Mouse (Mus musculus) heart, postnatal 10 days (tissue): Measurements from ENCODE around the gene Ttc41. TPM values are rescaled to one million over a fixed set of nuclear protein-coding genes. Genes with fewer than 3 reads are reported as not detected.
A peak's percentile ranks its signal among the peaks of the same experiment; 100 is the strongest.

Source experiments
- DNase-seq, 2 experiments: peaks; one replicate each; pipeline ENCODE4 v3.0.0; 2021
- intact Hi-C: fragments of 180-260 bp; cut with DNase I; formaldehyde crosslinking; loops from one replicate; pipeline ENCODE4 v1.15.1; 2025
- total RNA-seq, 2 experiments: library from RNA; stranded (reverse); gene quantifications; 2 replicates each; pipeline ENCODE4 v1.2.3; 2021

Ttc41 gene
- total RNA-seq, 2 experiments from 2014 or later: 1.3 to 1.8 TPM

DNA sequence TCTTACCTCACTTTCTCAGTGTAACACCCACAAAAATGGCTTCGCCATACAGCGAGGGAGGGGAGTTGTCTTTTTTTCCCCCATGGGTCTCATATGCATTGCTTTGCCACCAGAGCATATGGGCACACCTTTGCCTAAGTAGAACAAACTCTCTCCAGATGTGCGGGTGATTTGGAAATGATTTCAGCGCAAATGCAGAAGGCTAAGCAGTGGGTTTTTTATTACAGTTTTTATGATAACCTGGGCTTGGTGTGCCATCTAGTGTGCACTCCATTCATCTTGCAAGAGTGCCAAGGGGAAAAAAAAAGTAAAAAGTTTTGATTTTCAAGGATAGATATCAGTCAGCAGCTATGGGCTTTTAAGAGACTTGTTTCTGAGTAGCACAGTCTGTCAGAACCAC, 29.4 kb downstream of the Ttc41 start:
- intact Hi-C loops: no loop called here
- DNase-seq: no peak

DNA sequence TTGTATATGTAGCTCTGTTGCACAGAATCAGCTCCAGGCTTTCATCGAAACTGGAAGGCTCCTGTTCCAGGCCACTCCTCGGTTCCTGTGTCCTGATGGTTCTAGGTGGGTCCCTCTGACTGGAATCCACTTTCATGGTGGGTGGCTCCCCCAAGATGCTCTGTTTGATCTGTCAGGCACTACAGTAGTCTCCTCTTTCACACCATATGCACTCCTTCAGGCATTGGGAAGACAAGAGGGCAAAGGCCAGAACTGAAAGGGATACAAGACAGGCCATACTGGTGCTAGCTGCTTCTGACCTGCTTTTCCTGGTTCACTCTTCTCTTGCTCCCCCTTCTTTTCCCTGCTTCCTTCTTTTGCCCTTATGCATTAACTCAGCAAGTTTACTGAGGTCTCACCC, 37.3 kb downstream of the Ttc41 start:
- intact Hi-C loops: no loop called here
- DNase-seq: no peak

DNA sequence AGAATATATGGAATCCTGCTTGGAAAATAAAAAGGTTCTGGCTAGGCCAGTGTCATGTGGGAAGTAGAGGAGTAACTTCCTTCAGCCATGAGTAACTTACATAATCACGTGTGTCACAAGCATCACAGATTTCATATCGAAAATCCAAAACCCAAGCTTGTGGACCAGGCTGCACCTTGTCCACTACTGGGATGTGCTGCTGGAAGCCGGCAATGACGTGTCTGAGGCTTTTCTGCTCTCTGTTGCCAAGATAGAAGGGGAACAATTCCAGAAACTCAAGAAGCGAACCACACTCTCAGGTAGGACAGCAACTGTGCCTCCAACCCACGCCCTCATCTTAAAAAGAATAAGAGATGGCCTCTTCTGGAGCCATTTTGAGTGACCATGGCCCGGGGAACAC, 38.7 kb downstream of the Ttc41 start:
- intact Hi-C loops: no loop called here
- DNase-seq: no peak

DNA sequence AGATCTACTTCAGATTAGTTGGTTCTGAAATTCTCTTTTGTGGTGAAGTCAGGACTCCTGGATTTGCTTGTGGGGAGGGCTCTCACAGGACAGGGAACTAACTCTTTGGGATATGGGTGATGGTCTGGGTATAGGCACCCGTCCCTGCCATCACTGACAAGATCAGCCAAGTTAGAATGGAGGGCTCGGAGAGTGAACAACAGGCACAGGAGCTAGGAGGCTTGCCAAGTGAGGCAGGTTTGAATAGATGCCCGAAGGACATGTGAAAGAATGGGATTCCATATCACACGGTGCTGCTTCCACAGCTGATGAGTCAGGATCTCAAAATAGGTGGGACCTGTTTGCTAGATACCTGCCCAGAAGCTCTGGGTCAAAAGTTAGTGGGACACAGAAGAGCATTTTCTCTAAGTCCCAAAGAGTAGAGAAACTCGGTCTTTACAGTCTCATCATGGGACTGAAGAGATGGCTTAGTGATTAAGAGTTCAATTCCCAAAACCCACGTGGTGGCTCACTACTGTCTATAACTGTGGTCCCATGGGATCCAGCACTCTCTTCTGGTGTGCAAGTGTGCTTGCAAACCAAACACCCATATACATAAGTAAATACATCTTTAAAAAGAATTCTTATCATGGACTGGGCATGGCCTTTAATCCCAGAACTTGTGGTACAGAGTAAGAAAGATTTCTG, 50.3 kb downstream of the Ttc41 start:
- DNase-seq: peak; percentile 50 to 68
- intact Hi-C loops: loop anchor here (5.0 kb wide), 1 partner anchor 221 kb away; no protein-coding TSS in a partner anchor

DNA sequence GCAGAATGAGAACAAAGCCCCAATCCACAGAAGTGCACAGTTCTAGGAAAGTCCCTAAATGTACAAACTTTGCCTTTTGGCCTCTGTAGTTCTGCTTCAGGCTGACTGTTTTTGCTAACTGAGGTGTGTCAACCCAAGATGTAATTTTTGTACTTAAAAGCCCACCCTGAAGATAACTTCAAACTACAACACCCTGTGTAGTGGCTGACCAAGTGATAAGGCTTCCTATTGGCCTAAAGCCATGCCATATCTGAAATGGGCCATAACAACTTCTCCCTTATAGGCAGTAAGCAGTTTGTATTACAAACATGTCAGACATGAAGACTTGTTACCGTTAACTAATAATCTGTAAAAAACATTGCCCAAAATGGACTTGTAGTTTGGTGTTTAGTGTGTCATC, 52.1 kb downstream of the Ttc41 start:
- intact Hi-C loops: loop anchor here (5.0 kb wide), 1 partner anchor 220 kb away; no protein-coding TSS in a partner anchor
- DNase-seq: no peak

DNA sequence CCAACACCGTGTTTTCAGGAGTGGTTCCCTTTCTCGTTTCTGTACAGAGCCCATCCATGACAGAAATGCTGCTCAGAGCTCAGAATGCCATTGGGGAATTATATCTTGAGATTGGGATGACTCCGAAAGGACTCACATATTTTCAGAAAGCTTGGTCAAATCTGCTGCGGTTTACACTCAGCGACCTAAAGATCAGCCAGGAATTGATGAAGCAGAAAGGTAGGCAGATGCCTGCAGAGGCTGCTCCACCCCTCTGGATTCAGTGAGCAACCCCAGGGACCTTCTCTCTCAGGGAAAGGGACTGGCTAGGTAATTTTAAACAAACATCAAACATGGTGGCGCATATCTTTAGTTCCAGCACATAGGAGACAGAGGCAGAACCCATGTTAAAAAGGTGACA, 52.6 kb downstream of the Ttc41 start:
- intact Hi-C loops: loop anchor here (5.0 kb wide), 1 partner anchor 219 kb away; no protein-coding TSS in a partner anchor
- no peak for DNase-seq

DNA sequence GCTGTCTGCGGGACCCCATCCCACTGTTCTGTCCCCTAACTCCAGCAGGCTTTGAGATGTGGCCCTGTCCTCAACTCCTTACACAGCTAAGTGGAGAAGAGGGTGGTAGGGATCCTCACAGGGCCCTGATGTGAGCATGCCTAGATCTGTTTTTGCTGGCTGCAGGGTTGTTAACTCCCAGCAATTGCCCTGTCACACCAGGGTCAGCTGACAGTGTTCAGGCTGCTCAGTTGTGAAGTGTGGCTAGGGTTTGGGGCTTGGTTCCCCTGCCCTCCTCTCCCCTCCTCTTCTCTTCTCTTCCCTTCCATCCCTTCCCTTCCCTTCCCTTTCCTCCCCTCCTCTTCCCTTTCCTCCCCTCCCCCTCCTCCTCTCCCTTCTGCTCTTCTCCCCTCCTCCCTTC, 55.6 kb downstream of the Ttc41 start:
- DNase-seq: no peak
- intact Hi-C loops: no loop called here

DNA sequence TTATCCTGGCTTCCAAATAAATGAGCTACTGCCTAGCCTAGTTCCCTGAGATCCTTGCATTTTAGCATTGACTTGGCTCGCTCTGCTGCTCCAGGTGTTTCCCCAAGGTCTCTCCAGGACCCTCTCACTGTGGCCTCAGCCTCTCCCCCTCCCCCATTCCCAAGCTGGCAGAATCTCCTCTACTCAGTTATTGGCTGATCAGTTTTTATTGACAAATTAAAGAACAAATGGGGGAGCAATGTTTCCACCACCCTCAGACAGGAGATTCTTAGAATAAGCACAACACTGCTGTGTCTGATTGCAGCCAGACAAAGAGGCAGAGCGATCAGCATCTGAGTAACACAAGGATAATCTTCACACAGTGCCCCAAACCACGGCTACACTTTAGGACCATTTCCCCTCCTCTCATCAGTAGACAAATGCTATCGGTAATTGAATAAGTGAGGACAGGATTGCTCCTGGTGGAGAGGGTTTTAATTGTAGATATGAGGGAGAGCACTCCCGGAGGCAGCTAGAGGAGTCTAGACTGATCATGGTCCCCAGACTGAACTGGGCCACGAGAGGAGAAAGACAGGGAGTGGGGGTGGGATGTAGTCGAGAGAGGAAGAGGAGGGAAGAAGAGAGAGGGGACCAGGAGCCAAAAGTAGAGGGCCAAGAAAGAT, 56.2 kb downstream of the Ttc41 start:
- intact Hi-C loops: no loop called here
- DNase-seq: no peak

DNA sequence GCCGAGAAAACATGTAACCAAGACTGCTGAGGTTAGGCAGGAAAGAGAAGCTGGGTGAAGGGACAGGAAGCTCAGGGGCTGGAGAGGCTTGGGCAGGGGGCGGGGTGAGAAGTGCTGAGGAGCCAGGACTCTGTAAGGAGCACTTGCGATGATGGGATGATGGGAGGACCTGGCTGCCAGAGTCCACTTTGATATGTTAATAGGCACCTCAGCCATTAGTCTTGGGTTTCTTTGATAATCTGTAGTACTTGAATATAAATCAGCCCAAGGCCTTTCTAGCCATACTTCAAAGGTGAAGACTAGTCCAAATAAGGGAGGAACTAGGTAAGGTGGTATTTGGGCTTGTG, 56.7 kb downstream of the Ttc41 start:
- no peak for DNase-seq
- intact Hi-C loops: no loop called here

DNA sequence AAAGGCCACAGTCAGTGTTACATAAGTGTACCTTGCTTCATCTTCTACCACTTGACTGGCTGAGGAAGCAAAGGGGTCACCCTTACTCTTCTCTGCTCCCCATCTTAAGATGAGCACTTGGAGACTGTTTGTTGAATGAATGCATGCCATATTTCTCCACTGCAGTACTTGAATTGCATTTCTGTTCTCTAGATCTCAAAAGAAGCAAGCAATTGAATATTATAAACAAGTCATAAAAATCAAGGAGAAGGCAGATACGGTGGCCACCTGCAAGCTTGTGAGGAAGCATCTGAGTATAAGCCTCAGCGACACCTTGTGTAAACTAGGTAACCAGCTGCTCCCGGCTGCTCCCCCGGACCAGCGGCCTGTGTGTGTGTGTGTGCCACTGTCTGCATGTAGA, 58.1 kb downstream of the Ttc41 start, which contains the start of gene Gm49358:
Gm49358 (plus strand) TSS at position 301 of the 400 bp plus-strand sequence.
- intact Hi-C loops: no loop called here
- DNase-seq: no peak

DNA sequence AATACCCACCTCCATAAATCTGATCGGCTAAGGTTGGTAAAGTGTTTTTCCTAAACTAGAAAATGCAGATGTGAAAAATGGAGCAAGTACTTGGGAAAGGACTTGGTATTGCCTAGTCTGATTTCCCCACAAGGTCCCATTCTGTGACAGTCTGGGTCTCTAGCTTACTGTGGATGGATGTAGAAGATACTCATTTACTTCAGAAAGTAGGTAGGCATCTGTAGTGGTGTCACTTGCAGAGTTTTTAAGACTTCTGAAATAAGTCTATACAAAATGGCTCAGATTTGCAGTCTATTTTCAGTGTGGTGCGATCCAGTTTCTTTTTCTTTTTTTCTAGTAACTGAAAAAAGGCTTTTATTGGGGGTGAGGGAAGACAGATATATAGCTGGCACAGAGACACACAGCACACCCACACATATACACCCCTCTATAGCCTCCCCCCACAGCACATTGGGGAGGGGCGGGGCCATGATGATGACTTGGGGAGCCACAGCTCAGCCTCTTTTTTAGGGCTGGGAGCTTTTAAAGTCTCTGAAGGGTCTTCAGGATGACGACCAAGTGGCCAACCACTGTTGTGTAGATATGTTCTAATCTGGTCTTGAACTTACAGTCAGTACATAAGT, 59.8 kb downstream of the Ttc41 start:
- intact Hi-C loops: no loop called here
- DNase-seq: no peak

DNA sequence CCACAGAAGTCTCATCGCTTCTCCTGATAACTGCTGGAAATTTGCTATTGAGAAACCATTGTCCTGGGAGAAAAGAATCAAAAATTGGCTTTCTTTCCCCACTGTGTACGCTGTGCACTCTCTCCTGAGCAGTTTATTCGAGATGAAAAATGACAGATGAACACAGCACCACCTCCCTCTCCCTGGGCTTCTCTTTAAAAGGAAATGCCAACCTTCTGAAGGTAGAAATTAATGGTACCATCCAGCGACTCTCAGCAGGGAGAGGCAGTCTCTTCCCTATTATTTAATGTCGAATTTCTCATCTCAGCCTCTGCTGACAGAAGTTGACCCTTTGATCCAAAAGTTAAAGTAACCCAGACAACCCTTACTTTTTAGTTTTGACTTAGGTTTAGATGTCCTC, 63.6 kb downstream of the Ttc41 start:
- DNase-seq: no peak
- intact Hi-C loops: no loop called here

DNA sequence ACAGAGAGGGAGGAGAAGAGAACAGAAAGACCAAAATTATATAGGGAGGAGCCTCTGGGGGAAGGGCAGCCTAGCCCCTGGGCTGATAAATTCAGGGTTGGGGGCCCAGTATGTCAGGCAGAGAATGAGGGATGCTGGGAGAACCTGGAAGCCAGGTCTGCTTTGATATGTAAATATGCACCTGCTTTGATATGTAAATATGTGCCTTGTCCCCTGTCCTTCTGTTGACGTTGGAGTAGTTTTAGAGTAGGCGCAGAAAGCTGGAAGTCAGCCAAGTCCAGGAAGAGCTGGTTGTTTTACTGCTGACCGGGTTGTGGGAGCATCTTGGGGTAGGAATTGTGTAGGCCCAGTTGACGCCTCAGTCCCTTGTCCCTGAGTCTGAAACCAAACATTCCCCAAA, 64.2 kb downstream of the Ttc41 start:
- intact Hi-C loops: no loop called here
- peak; percentile 46 to 52 for DNase-seq

DNA sequence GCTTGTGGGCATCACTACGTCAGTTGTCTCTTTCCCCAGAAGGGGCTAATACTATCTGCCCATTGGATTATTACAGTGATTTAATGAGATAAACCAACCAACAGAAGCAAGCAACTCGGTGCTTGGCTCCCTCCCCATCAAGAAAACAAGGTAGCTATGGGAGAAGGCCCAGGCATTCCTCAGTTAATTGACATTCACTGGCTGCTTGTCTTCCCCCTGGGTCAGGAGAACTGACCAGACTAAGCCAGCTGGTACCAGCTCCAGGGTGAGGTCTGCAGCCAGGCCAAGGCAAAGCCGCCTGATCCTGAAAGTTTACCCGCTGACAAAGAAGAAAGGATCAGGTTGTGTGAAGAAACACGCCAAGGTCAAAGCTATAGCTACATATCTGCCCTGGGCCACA, 66.1 kb downstream of the Ttc41 start:
- intact Hi-C loops: no loop called here

DNA sequence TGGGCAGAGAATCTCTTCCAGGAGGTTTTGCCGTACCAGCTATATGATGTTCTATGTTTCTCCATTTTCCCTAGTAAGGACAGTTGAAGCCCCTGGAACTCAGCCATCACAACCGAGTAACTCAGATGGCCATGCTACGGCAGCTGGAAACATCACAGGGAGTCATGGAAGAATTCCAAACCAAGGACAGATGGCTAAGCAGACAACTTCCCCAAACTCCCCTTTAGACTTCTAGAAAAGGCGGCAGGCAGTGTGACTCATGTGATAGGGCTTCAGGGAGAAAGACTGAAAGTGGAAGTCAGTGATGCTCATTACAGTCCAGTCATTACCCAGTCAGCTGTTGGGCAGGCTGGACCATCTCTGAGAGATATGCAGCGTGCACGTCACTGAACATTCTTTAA, 66.6 kb downstream of the Ttc41 start:
- peak in 1 of 2 experiments; percentile 32 for DNase-seq

More for the DNA sequence above, 66.1 kb downstream of the Ttc41 start:
- no peak for DNase-seq

DNA sequence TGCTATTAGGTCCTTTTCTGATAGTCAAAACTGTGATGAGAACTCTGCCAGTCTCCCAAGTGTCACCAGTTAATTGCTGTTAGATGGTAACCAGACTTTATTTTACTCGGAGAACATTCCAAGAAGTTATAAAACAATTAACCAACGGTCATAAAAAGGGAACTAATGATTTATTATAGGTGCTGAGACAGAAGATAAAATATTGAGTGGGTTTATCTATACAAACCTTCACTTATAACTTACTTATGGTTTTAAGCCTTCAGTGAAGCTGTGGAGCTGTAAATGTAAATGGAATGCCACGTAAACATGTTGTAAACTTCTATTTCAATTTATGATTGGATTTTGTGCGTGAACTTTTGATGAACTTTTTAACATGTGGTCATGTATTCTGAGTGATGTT, 67.7 kb downstream of the Ttc41 start:
- intact Hi-C loops: no loop called here
- no peak for DNase-seq

More for the DNA sequence above, 66.6 kb downstream of the Ttc41 start:
- intact Hi-C loops: no loop called here

DNA sequence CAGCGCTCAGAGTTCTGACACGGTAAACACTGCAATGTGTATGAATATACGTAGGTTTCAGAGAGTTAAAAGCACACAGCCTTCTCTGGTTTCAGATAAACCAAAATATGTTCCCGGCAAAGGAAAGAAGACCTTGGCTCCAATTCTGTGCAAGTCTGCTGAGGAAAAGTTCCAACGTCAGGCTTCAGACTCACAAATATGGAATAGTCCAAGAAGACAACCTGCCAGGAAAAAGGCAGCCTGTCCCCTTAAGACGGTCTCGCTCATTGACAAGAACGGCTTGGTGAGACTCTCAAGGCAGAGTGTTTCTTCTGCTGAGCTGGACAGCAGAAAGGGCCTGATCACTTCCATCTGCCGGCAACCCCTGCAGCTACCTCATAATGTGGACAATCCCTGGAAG, 70.7 kb downstream of the Ttc41 start:
- peak; percentile 31 to 41 for DNase-seq

DNA sequence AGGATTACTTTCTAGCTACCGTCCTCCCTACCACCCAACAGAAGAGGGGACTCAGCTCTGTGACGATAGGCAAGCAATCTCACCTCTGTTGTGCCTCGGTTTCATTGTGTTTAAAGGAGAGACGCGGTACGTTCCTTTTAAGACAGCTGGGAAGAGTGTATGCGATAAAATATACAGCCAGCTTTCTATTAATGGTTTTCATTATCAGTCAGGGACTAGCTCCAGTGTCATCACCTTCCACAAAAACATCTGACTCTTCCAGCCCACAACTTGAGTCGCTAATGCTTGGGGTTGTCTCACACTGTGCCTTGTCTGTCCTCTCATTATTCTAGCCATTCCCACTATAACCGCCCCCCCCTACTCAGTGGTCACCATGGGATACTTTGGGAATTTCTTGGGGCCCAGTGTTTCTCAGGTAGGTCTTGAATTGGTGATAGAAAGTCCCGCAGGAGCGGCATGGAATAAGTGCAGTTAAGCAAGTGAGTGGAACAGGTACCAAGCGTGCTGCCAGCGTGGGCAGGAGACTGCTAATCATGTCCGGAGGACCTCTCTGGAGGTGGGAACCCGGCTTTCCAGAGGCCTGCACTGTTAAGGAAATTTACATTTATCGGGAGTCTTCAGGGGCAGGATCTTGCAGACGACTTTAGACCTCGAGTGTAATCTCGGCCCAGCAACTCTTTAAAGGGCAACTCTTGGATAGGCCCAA, 72.2 kb downstream of the Ttc41 start:
- no peak for DNase-seq
- intact Hi-C loops: loop anchor here (2.0 to 5.0 kb wide), 3 partner anchors 39 to 90 kb away; partner anchors contain the start of genes Hsp90b1 and Ttc41

More for the DNA sequence above, 70.7 kb downstream of the Ttc41 start:
- intact Hi-C loops: loop anchor here (5.0 kb wide), 1 partner anchor 89 kb away; no protein-coding TSS in a partner anchor

DNA sequence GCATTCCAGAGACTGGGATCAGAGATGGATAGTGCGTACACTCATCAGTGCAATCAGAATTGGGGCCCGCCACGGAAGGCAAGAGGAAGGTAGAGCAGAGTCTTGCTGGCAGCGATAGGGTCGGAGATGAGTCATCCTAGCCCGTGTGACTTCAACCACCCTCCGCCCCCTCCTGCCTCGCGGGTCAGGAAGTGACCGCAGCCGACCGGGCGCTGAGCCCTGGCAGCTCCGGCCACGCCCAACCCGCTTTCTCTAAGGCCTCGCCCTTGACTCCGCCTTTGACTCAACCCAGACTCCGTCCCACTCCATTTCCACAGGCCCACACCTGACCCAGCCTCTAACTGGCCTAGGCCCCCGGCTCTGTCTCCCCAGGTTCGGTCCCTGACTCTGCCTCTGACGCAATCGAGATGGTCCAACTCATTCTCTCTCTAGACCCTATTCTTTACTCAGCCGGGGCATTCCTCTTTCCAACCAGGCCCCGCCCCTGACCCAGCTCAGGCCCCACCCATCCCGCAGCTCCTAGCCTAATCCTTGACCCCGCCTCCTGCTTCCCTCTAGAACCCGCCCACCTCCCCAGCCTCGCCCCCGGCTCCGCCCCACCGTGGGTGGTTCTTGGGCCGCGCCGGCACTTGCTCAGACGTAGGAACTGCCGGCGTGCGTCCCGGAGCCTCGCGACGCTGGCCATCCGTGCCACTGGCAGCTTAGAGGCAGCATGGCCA, 72.9 kb downstream of the Ttc41 start, which contains the start of gene Nt5dc3:
Nt5dc3 (plus strand) TSS at position 608 of the 719 bp plus-strand sequence.
- peak; percentile 98 to 99 for DNase-seq
- intact Hi-C loops: loop anchor here (2.0 to 5.0 kb wide), 3 partner anchors 38 to 91 kb away; partner anchors contain the start of genes Hsp90b1 and Ttc41
